Mouse (Mus musculus) heart, adult 2 months (tissue): ENCODE measurements around the gene Hist1h2be.

Experiments
- EP300 ChIP-seq: fragments of 200-500 bp; IDR thresholded peaks from 2 replicates; pipeline ENCODE4 v1.6.1; 2011; ENCODE audit warnings: low read depth, low read length, control low read depth; ENCODE audit not compliant: insufficient read depth
- POLR2A ChIP-seq: fragments of 200-500 bp; IDR thresholded peaks from 2 replicates; pipeline ENCODE4 v1.6.1; 2011; ENCODE audit warnings: mild to moderate bottlenecking, low read depth, low read length, control low read depth; ENCODE audit not compliant: insufficient read depth

- no peak for TF ChIP-seq POLR2A
- TF ChIP-seq EP300 = no peak
Observed at GRCm38 (mm10) chr13:23546694-23547093, 74.2 kb downstream of the Hist1h2be start.
